Comparison of ENCODE assay signal across 22 mouse cellular contexts in genomic region chr13:47642341-47642740, GRCm38 (mm10).
DNase-seq lines count a peak whose midpoint lies in the region; ATAC-seq and TF ChIP-seq lines count a peak whose summit lies in the region.
"Had no signal": no experiment of that assay in that cellular context is flagged by ENCODE, and none has a peak within 500 bp of the region (broad histone marks: within the 10 kb centered on the region; RNA-seq: fewer than 3 reads in every experiment).

No protein-coding gene starts in this region.

- H3K36me3 ChIP-seq in intestine, postnatal 0 days (ENCODE audit: control insufficient read depth, insufficient read depth) = no peaks in the 10 kb centered on the region
- H3K36me3 ChIP-seq in intestine, embryonic 16.5 days (ENCODE audit: control insufficient read depth, insufficient read depth, low read length) = no peaks in the 10 kb centered on the region
- no peaks in the 10 kb centered on the region for H3K36me3 ChIP-seq in testis, adult 2 months (ENCODE audit: control insufficient read depth, insufficient read depth, low read length)
- H3K36me3 ChIP-seq: embryonic facial prominence, embryonic 12.5 days; forebrain, embryonic 15.5 days; limb, embryonic 10.5 days; neural tube, embryonic 12.5 days had no signal

- 82% methylated on average over 10 of the region's 10 CpGs for WGBS in intestine, postnatal 0 days
- 85% methylated on average over 10 of the region's 10 CpGs for WGBS in intestine, embryonic 16.5 days

- peak; percentile 4 for DNase-seq in adrenal gland, postnatal 14 days
- DNase-seq in adrenal gland, postnatal 36 days = no peak
- no peak for DNase-seq in testis, postnatal 10 days (ENCODE audit: low spot score)
- no peak for DNase-seq in spleen, postnatal 14 days (ENCODE audit: low spot score in 2 of 2)
- DNase-seq: adrenal gland, postnatal 25 days; cerebellum, adult 8-10 months; heart, postnatal 14 days; kidney, adult 18-20 months; kidney, postnatal 14 days; layer of hippocampus, adult 9-11 months; thymus, adult 18-20 months had no signal

- H3K9me3 ChIP-seq in intestine, postnatal 0 days (ENCODE audit: control insufficient read depth) = no peaks in the 10 kb centered on the region
- no peaks in the 10 kb centered on the region for H3K9me3 ChIP-seq in intestine, embryonic 16.5 days (ENCODE audit: control insufficient read depth, low read length)
- H3K9me3 ChIP-seq: embryonic facial prominence, embryonic 12.5 days; forebrain, embryonic 15.5 days; limb, embryonic 10.5 days; neural tube, embryonic 12.5 days had no signal

- ATAC-seq in intestine, postnatal 0 days = no peak
- no peak for ATAC-seq in intestine, embryonic 16.5 days
- ATAC-seq: forebrain, embryonic 15.5 days; hindbrain, embryonic 16.5 days had no signal

- H3K4me3 ChIP-seq in intestine, postnatal 0 days (ENCODE audit: low read depth, low read length) = no peak overlapping the region
- no peak overlapping the region for H3K4me3 ChIP-seq in intestine, embryonic 16.5 days (ENCODE audit: low read length)
- no peak overlapping the region for H3K4me3 ChIP-seq in testis, adult 2 months (ENCODE audit: control insufficient read depth, low read depth, low read length)
- H3K4me3 ChIP-seq in embryonic fibroblast, embryonic 13.5 days (ENCODE audit: insufficient read depth, low read length) = no peak overlapping the region
- H3K4me3 ChIP-seq: embryonic facial prominence, embryonic 12.5 days; forebrain, embryonic 15.5 days; limb, embryonic 10.5 days; neural tube, embryonic 12.5 days had no signal

- TF ChIP-seq CTCF in intestine, postnatal 0 days (IDR thresholded peaks at IDR 0.05; ENCODE audit: low read depth) = peak; percentile 29
- TF ChIP-seq CTCF in testis, adult 2 months (IDR thresholded peaks at IDR 0.05; ENCODE audit: control insufficient read depth, insufficient read depth, insufficient replicate concordance, low read depth, low read length) = peak; percentile 57; the same call in 1 of the 2 replicates
- peak; percentile 10; the same call in 1 of the 2 replicates for TF ChIP-seq CTCF in embryonic fibroblast, embryonic 13.5 days (IDR thresholded peaks at IDR 0.05; ENCODE audit: borderline replicate concordance, insufficient read depth, low read length)

- no peak overlapping the region for H3K9ac ChIP-seq in intestine, postnatal 0 days (ENCODE audit: low read depth, low read length)
- H3K9ac ChIP-seq in intestine, embryonic 16.5 days (ENCODE audit: low read depth, low read length) = no peak overlapping the region
- H3K9ac ChIP-seq: embryonic facial prominence, embryonic 12.5 days; forebrain, embryonic 15.5 days; neural tube, embryonic 12.5 days had no signal

- no peaks in the 10 kb centered on the region for H3K4me1 ChIP-seq in intestine, postnatal 0 days (replicated peaks; ENCODE audit: control insufficient read depth, insufficient read depth, low read length)
- no peaks in the 10 kb centered on the region for H3K4me1 ChIP-seq in intestine, embryonic 16.5 days (ENCODE audit: control insufficient read depth, insufficient read depth, low read length)
- H3K4me1 ChIP-seq in testis, adult 2 months (ENCODE audit: control insufficient read depth, insufficient read depth, low read length) = no peaks in the 10 kb centered on the region
- H3K4me1 ChIP-seq in embryonic fibroblast, embryonic 13.5 days (ENCODE audit: control insufficient read depth, insufficient read depth, low read length) = no peaks in the 10 kb centered on the region
- H3K4me1 ChIP-seq: embryonic facial prominence, embryonic 12.5 days; neural tube, embryonic 12.5 days had no signal

- H3K27me3 ChIP-seq in intestine, postnatal 0 days (replicated peaks; ENCODE audit: control insufficient read depth, insufficient read depth, low read length) = no peaks in the 10 kb centered on the region
- no peaks in the 10 kb centered on the region for H3K27me3 ChIP-seq in intestine, embryonic 16.5 days (replicated peaks; ENCODE audit: control insufficient read depth, insufficient read depth, low read length)
- H3K27me3 ChIP-seq in testis, adult 2 months (ENCODE audit: control insufficient read depth, insufficient read depth, low read length) = no peaks in the 10 kb centered on the region
- H3K27me3 ChIP-seq: embryonic facial prominence, embryonic 12.5 days; forebrain, embryonic 15.5 days; neural tube, embryonic 12.5 days had no signal

- no peak overlapping the region for H3K27ac ChIP-seq in intestine, postnatal 0 days (ENCODE audit: low read depth, low read length)
- H3K27ac ChIP-seq in intestine, embryonic 16.5 days (ENCODE audit: low read length) = no peak overlapping the region
- no peak overlapping the region for H3K27ac ChIP-seq in testis, adult 2 months (ENCODE audit: control insufficient read depth, insufficient read depth, low read depth, low read length)
- H3K27ac ChIP-seq in embryonic fibroblast, embryonic 13.5 days (ENCODE audit: insufficient read depth, low read length) = no peak overlapping the region
- H3K27ac ChIP-seq: embryonic facial prominence, embryonic 12.5 days; forebrain, embryonic 15.5 days; limb, embryonic 10.5 days; neural tube, embryonic 12.5 days had no signal

- TF ChIP-seq POLR2A in testis, adult 2 months (IDR thresholded peaks at IDR 0.05; ENCODE audit: control insufficient read depth, low read depth, low read length) = no peak
- TF ChIP-seq POLR2A in embryonic fibroblast, embryonic 13.5 days (IDR thresholded peaks at IDR 0.05; ENCODE audit: low read depth, low read length) = no peak

- H3K4me2 ChIP-seq in intestine, postnatal 0 days (replicated peaks; ENCODE audit: low read depth) = no peak overlapping the region
- H3K4me2 ChIP-seq in intestine, embryonic 16.5 days (ENCODE audit: low read depth, low read length) = no peak overlapping the region
- H3K4me2 ChIP-seq: embryonic facial prominence, embryonic 12.5 days; forebrain, embryonic 15.5 days; heart, embryonic 11.5 days; midbrain, embryonic 11.5 days; neural tube, embryonic 12.5 days had no signal
